Mouse (Mus musculus) forebrain, embryonic 12.5 days (tissue): ENCODE results near the gene Pdgfd. TPM values are rescaled to one million over a fixed set of nuclear protein-coding genes. Genes with fewer than 3 reads are reported as not detected.

Experiments
- ATAC-seq: fragments of 200-750 bp; cut with Nextera tagmentation; 2 replicates; pipeline ENCODE4 v1.8.0; 2017; ENCODE audit warnings: moderate TSS enrichment; ENCODE audit not compliant: low FRiP score
- H3K27ac ChIP-seq: fragments of 300-500 bp; sonication (generic); 2 replicates; pipeline ENCODE4 v1.5.1; 2016; ENCODE audit warnings: mild to moderate bottlenecking
- H3K27me3 ChIP-seq: fragments of 300-500 bp; sonication (generic); 2 replicates; pipeline ENCODE4 v1.6.1; 2016; ENCODE audit warnings: mild to moderate bottlenecking
- H3K36me3 ChIP-seq: fragments of 300-500 bp; sonication (generic); replicated peaks from 2 replicates; pipeline ENCODE4 v1.6.1; 2016; ENCODE audit warnings: mild to moderate bottlenecking
- H3K4me1 ChIP-seq: fragments of 300-500 bp; sonication (generic); 2 replicates; pipeline ENCODE4 v1.6.1; 2016
- H3K4me2 ChIP-seq: fragments of 300-500 bp; sonication (generic); 2 replicates; pipeline ENCODE4 v1.6.1; 2016; ENCODE audit warnings: mild to moderate bottlenecking, moderate library complexity
- H3K4me3 ChIP-seq: fragments of 300-500 bp; sonication (generic); replicated peaks from 2 replicates; pipeline ENCODE4 v1.5.1; 2016; ENCODE audit warnings: mild to moderate bottlenecking
- H3K9ac ChIP-seq: fragments of 300-500 bp; sonication (generic); 2 replicates; pipeline ENCODE4 v1.6.1; 2016; ENCODE audit warnings: mild to moderate bottlenecking
- H3K9me3 ChIP-seq: fragments of 300-500 bp; sonication (generic); 2 replicates; pipeline ENCODE4 v1.6.1; 2016
- WGBS: fragments of 180-500 bp; shearing (Covaris S2); methylation state at CpG from one replicate; pipeline ENCODE4 v1.1.7; 2016; 5-methylcytosine and 5-hydroxymethylcytosine counted together
- polyA plus RNA-seq: library from polyadenylated mRNA; unstranded; fragments of >200 nt; fragmentation: Nextera tagmentation; extraction: Ambion mirVana; gene quantifications from 2 replicates; pipeline ENCODE4 v1.2.1, GENCODE M21; 2016

Pdgfd gene
- polyA plus RNA-seq, 1 experiment from 2014 or later = 2.9 TPM

- H3K9me3 ChIP-seq = no peaks in the 10 kb centered on the region
- no peak overlapping the region for H3K4me3 ChIP-seq
- ATAC-seq = no peak
- H3K27ac ChIP-seq = no peak overlapping the region
- H3K4me1 ChIP-seq = no peaks in the 10 kb centered on the region
- no peaks in the 10 kb centered on the region for H3K27me3 ChIP-seq
- no peak overlapping the region for H3K9ac ChIP-seq
- H3K4me2 ChIP-seq = no peak overlapping the region
- H3K36me3 ChIP-seq = no peaks in the 10 kb centered on the region
- WGBS = 93% methylated on average over 1 of the region's 1 CpGs
Observed at GRCm38 (mm10) chr9:6333499-6333898, 165.1 kb downstream of the Pdgfd start.

DNA sequence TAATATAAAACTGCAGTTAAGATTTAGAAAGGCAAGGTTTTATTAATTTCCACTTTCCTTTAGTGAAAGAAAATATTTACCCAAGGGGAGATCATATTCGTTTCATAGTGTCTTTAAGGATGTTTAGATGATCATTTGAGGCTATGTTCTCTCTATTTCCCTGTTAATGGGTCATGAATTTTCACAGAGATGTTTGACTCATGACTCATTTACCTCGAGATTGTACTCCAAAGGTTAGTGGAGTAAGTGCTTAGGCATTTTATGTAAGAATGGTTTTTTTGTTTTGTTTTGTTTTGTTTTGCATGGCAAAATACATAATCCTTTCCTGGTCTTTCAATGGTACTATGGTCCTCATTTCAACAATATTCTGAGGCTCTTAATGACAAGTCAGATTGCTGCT lies 167.9 kb downstream of the Pdgfd start:
- no peak overlapping the region for H3K4me2 ChIP-seq
- no peak overlapping the region for H3K9ac ChIP-seq
- H3K4me1 ChIP-seq = no peaks in the 10 kb centered on the region
- no peaks in the 10 kb centered on the region for H3K27me3 ChIP-seq
- no peaks in the 10 kb centered on the region for H3K36me3 ChIP-seq
- no peak overlapping the region for H3K27ac ChIP-seq
- no peak for ATAC-seq
- H3K4me3 ChIP-seq = no peak overlapping the region
- H3K9me3 ChIP-seq = no peaks in the 10 kb centered on the region
- 59% methylated on average over 2 of the region's 2 CpGs for WGBS

DNA sequence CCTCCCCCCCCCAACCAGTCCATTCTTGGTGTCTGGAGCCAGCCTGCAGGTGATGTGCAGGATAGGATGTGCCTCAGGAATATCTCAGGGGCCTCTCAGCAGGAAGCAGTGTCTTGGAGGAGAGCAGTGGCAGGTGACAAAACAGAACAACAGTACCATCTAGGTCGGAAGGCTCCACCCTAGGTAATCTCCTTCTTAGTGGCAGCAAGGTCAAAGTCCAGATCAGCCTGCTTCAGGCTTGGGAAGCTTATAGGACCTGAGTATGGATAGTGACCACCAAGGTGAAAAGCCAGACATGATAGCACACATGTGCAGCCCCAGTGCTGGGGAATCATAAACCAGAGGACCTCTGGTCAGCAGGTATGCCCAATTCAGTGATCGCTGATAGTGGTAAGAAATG lies 169.5 kb downstream of the Pdgfd start:
- WGBS = 84% methylated on average over 2 of the region's 2 CpGs
- Histone ChIP-seq H3K4me2 (no peak overlapping the region), H3K27ac (no peak overlapping the region), H3K4me1 (no peaks in the 10 kb centered on the region), H3K9me3 (no peaks in the 10 kb centered on the region), H3K36me3 (no peaks in the 10 kb centered on the region), H3K4me3 (no peak overlapping the region), H3K27me3 (no peaks in the 10 kb centered on the region), H3K9ac (no peak overlapping the region)
- ATAC-seq = no peak

- Histone ChIP-seq H3K9ac (no peak overlapping the region), H3K27ac (no peak overlapping the region), H3K4me2 (no peak overlapping the region), H3K4me3 (no peak overlapping the region), H3K27me3 (no peaks in the 10 kb centered on the region), H3K36me3 (no peaks in the 10 kb centered on the region), H3K9me3 (no peaks in the 10 kb centered on the region), H3K4me1 (no peaks in the 10 kb centered on the region)
- no peak for ATAC-seq
- WGBS = 93% methylated on average over 3 of the region's 3 CpGs
Observed at GRCm38 (mm10) chr9:6338344-6338743, 170.0 kb downstream of the Pdgfd start.

GRCm38 (mm10) chr9:6339394-6339793 lies 171.0 kb downstream of the Pdgfd start:
- Histone ChIP-seq H3K27me3 (no peaks in the 10 kb centered on the region), H3K9ac (no peak overlapping the region), H3K27ac (no peak overlapping the region), H3K4me2 (no peak overlapping the region), H3K36me3 (no peaks in the 10 kb centered on the region), H3K9me3 (no peaks in the 10 kb centered on the region), H3K4me3 (no peak overlapping the region), H3K4me1 (no peaks in the 10 kb centered on the region)
- 89% methylated on average over 1 of the region's 1 CpGs for WGBS
- no peak for ATAC-seq

- no peak overlapping the region for H3K4me2 ChIP-seq
- H3K9ac ChIP-seq = no peak overlapping the region
- H3K4me3 ChIP-seq = no peak overlapping the region
- no peak for ATAC-seq
- H3K27ac ChIP-seq = no peak overlapping the region
- H3K36me3 ChIP-seq = no peaks in the 10 kb centered on the region
- no peaks in the 10 kb centered on the region for H3K9me3 ChIP-seq
- H3K4me1 ChIP-seq = 0 out of 2 replicates have a peak, but pooled peaks cover 5% of the 10 kb centered on the region
- H3K27me3 ChIP-seq = no peaks in the 10 kb centered on the region
Observed at GRCm38 (mm10) chr9:6340750-6341149, 172.4 kb downstream of the Pdgfd start.

DNA sequence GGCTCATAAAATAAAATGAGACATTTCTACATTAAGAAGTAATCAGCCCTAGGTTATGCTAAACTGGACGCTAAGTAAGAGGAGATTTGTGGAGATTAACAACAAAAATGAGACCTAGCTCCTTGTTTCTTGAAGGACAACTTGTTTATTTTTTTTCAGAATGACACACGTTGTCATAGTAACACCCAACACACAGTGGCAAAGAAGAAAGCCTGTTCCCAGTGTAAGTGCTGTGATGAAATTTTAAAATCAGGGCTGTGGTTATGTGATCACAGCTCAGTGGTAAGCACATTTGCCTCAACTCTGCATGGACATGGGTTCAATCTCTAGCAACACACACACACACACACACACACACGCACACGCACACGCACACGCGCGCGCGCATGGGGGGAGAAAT lies 174.5 kb downstream of the Pdgfd start:
- no peaks in the 10 kb centered on the region for H3K9me3 ChIP-seq
- WGBS = 95% methylated on average over 10 of the region's 10 CpGs
- H3K4me3 ChIP-seq = no peak overlapping the region
- 0 out of 2 replicates have a peak, but pooled peaks cover 5% of the 10 kb centered on the region for H3K4me1 ChIP-seq
- no peaks in the 10 kb centered on the region for H3K36me3 ChIP-seq
- H3K4me2 ChIP-seq = no peak overlapping the region
- H3K9ac ChIP-seq = no peak overlapping the region
- no peaks in the 10 kb centered on the region for H3K27me3 ChIP-seq
- no peak overlapping the region for H3K27ac ChIP-seq
- ATAC-seq = no peak

- H3K27me3 ChIP-seq = no peaks in the 10 kb centered on the region
- H3K36me3 ChIP-seq = no peaks in the 10 kb centered on the region
- H3K9ac ChIP-seq = no peak overlapping the region
- no peak overlapping the region for H3K27ac ChIP-seq
- H3K4me2 ChIP-seq = no peak overlapping the region
- ATAC-seq = peak; percentile 23; the same call in 1 of the 2 replicates
- H3K9me3 ChIP-seq = no peaks in the 10 kb centered on the region
- WGBS = 38% methylated on average over 2 of the region's 2 CpGs
- H3K4me3 ChIP-seq = no peak overlapping the region
- 0 out of 2 replicates have a peak, but pooled peaks cover 5% of the 10 kb centered on the region for H3K4me1 ChIP-seq
Observed at GRCm38 (mm10) chr9:6344514-6344913, 176.1 kb downstream of the Pdgfd start.

DNA sequence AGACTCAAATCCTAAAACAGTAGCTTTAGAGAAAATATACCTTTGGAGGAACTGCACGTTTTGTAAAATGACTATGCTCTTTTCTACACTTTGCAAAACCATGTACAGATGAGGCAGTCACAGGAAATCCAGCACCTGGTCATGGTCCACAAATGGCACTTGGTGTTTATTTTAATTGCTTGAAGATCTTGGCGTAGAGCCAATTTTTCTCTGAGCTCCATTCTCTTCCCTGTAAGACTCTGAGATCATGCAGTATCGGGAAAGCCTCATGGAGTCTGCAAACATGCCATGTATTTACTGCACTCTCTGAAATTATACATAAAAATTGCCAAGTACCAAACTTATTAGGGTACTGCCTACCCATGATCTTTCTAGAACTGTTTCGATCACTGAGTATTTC lies 176.5 kb downstream of the Pdgfd start:
- H3K27ac ChIP-seq = no peak overlapping the region
- WGBS = 69% methylated on average over 4 of the region's 4 CpGs

GRCm38 (mm10) chr9:6345366-6345765 lies 177.0 kb downstream of the Pdgfd start:
- Histone ChIP-seq H3K4me2 (no peak overlapping the region), H3K4me3 (no peak overlapping the region), H3K27me3 (no peaks in the 10 kb centered on the region), H3K4me1 (0 out of 2 replicates have a peak, but pooled peaks cover 5% of the 10 kb centered on the region), H3K9me3 (no peaks in the 10 kb centered on the region), H3K9ac (no peak overlapping the region), H3K27ac (no peak overlapping the region), H3K36me3 (no peaks in the 10 kb centered on the region)
- 80% methylated on average over 1 of the region's 1 CpGs for WGBS
- no peak for ATAC-seq

More for the DNA sequence above, 176.5 kb downstream of the Pdgfd start:
- H3K36me3 ChIP-seq = no peaks in the 10 kb centered on the region
- ATAC-seq = peak; percentile 79; the same call in 1 of the 2 replicates
- no peak overlapping the region for H3K4me2 ChIP-seq
- no peaks in the 10 kb centered on the region for H3K27me3 ChIP-seq
- 0 out of 2 replicates have a peak, but pooled peaks cover 5% of the 10 kb centered on the region for H3K4me1 ChIP-seq
- H3K4me3 ChIP-seq = no peak overlapping the region
- no peaks in the 10 kb centered on the region for H3K9me3 ChIP-seq
- H3K9ac ChIP-seq = no peak overlapping the region

DNA sequence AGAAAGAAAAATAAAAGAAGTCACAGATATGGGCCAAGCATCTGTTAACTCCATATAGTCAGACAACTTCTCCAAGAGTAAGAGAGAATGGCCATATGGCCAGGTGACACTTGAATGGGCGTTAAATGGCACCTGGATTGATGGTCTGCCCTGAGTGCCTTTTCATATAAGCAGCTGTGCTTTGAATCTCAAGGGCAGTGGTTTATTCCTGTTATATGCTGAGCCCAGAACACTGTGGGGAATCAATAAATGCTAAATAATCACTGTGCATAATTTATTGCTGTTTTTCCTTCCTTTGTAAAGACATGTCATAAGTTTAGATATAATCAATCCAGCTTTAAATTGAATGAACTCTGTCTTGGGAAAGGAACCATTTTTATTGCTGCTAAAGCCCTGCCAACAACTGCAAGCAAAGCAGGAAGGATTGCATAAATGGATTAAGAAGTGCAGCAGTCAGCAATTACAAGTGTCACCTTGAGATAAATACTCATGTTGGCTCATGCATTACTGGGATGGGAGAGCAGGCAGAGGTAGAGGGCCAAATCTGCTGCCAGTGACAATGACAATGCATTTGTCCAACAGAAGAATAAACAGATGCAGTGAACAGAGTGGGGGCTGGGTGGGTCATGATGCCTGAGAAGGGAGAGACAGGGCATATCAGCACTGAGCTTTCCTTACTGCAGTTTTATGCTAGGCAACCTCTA lies 185.0 kb downstream of the Pdgfd start:
- H3K9me3 ChIP-seq = no peaks in the 10 kb centered on the region
- H3K4me1 ChIP-seq = no peaks in the 10 kb centered on the region
- WGBS = 73% methylated on average over 1 of the region's 1 CpGs
- no peak overlapping the region for H3K9ac ChIP-seq
- H3K27ac ChIP-seq = no peak overlapping the region
- no peak overlapping the region for H3K4me2 ChIP-seq
- H3K4me3 ChIP-seq = no peak overlapping the region
- no peaks in the 10 kb centered on the region for H3K36me3 ChIP-seq
- no peaks in the 10 kb centered on the region for H3K27me3 ChIP-seq
- no peak for ATAC-seq

- Histone ChIP-seq H3K4me3 (no peak overlapping the region), H3K27me3 (no peaks in the 10 kb centered on the region), H3K4me1 (no peaks in the 10 kb centered on the region), H3K4me2 (no peak overlapping the region), H3K9me3 (no peaks in the 10 kb centered on the region), H3K9ac (no peak overlapping the region), H3K36me3 (no peaks in the 10 kb centered on the region), H3K27ac (no peak overlapping the region)
- 87% methylated on average over 2 of the region's 2 CpGs for WGBS
- ATAC-seq = no peak
Observed at GRCm38 (mm10) chr9:6360795-6361194, 192.4 kb downstream of the Pdgfd start.

GRCm38 (mm10) chr9:6366550-6366949 lies 198.2 kb downstream of the Pdgfd start:
- H3K27me3 ChIP-seq = no peaks in the 10 kb centered on the region
- no peak overlapping the region for H3K4me2 ChIP-seq
- no peak for ATAC-seq
- H3K27ac ChIP-seq = no peak overlapping the region
- WGBS = 78% methylated on average over 1 of the region's 1 CpGs
- H3K36me3 ChIP-seq = no peaks in the 10 kb centered on the region
- H3K9me3 ChIP-seq = no peaks in the 10 kb centered on the region
- H3K4me3 ChIP-seq = no peak overlapping the region
- no peak overlapping the region for H3K9ac ChIP-seq
- no peaks in the 10 kb centered on the region for H3K4me1 ChIP-seq
